Mouse (Mus musculus): ENCODE results near the gene Dnajb6.
"Not testable (repeated sequence)": the region's sequence is repeated elsewhere in the genome, so short reads cannot be mapped to it uniquely, and the experiment has no call there.

DNA sequence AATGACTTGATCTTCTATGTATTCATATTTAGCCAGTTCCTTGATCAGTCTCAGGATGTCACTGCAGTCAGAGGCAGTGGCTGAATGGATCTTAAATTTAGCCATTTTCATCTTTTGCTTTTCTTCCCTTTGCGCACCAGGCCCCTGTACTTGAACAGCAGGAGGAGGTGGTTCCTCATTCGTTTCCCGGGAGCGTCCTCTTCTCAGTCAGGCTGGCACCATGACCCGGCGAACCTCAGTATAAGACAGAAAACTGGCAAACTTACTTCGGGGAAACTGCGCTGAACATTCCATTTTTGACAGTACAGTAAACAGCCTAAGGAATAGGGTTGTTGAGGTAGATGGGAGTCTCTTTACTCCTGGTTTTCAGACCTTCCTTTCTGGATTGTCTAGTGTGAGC, 59.4 kb downstream of the Dnajb6 start:
- TF ChIP-seq POLR2A (IDR thresholded peaks at IDR 0.05; ENCODE audit: borderline replicate concordance, insufficient read depth, low read length); CTCF (IDR thresholded peaks at IDR 0.05; ENCODE audit: borderline replicate concordance, insufficient read depth, low read depth, low read length): not testable (repeated sequence)

Measured in cerebellum, adult 2 months (tissue).